Mouse (Mus musculus) 3T3-L1 (cell line): ENCODE measurements around the gene Pip4p1.
"Not testable (repeated sequence)": the region's sequence is repeated elsewhere in the genome, so short reads cannot be mapped to it uniquely, and the experiment has no call there.

ENCODE experiments used
- DNase-seq: peaks from one replicate; pipeline ENCODE4 v3.0.0-alpha.2; 2015; ENCODE audit warnings: low read depth, low spot score

Gene Pip4p1

DNA sequence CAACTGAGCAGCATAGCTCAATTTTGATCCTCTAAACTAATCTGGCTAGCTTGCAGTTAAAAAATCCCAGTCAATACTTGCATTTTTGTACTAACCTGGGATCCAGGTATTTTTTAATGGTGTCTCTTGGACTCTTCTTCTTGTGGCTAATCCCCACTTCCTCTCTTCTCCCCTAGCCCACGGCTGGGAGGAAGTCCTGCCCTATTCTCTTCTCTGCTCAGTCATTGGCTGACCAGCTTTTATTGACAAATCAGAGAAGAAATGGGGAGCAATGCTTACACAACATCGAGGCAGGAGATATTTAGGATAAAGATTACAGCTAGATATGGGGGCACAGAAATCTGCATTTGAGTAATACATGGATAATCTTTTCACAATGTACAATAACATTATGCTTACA lies 8.3 kb upstream of the Pip4p1 start:
- peak; percentile 71 for DNase-seq

DNA sequence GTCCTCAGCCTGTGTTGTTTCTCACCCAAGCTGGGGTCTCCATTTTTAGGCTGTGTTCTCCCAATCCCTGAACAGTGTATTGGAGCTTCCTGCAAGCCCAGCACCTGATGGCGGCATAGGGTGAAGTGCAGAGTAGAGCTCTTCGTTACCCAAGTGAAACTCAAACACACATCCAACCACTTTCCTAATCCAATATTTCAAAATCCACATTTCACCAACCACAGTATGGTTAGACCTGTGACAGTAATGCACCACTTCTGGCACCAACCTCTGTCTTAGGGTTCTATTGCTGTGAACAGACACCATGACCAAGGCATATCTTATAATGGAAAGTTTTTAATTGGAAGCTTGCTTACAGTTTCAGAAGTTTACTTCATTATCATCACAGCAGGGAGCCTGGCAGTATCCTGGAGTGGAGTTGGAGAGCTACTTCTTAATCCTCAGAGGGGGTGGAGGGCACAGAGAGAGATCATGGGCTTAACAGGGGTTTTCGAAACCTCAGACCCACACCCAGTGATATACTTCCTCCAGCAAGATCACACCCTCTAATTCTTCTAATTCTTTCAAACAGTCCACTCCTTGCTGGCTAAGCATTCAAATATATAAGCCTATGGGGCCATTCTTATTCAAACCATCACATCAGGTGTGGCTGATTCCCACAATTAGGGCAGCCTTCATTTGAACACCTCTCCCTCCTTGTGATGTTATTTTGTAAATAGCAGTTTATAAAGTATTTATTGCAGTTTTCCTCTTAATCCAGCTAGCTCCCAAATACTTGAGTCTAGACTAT lies 7.7 kb upstream of the Pip4p1 start:
- DNase-seq = no peak

DNA sequence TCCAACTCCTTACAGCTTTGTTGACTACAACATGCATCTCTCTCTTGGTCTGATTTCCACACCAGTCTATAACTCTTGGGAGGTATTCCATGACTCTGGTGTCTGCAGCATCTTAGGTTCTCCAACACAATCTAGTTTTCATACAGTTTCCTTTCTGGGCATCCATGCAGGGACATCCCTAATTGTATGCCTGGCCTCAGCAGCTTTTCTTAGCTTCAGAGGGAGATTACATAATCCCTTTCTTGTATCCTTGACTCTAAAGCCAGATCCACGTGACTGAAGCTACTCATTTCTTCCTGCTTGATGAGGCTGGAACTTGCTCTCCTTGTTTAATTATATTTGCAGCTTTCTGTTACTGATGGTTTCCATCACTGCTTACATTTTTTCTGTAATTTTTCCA lies 6.0 kb upstream of the Pip4p1 start:
- DNase-seq = no peak

DNA sequence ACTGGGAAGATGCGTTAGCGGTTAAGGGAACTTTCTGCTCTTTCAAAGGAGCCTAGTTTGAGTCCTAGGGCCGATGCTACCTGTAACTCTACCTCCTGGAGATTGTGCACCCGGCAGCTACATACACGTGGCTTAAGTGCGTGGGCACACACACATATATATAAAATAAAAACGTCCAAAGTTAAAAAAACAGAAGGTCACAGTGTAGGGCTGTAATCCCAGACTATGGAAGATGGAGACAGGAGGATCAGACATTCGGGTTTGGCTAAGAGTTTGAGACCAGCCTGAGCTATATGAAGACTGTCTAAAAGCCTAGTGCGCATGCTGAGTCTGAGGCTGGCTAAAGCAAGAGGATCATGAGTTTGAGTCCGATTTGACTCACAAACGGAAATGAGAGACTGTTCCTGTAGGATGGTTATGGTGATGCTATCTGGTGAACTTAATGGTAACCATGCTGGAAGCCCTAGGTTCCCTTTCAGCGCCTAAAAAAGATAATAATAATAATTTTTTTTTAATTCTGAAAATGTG lies 901 bp upstream of the Pip4p1 start:
- peak; percentile 63 for DNase-seq

DNA sequence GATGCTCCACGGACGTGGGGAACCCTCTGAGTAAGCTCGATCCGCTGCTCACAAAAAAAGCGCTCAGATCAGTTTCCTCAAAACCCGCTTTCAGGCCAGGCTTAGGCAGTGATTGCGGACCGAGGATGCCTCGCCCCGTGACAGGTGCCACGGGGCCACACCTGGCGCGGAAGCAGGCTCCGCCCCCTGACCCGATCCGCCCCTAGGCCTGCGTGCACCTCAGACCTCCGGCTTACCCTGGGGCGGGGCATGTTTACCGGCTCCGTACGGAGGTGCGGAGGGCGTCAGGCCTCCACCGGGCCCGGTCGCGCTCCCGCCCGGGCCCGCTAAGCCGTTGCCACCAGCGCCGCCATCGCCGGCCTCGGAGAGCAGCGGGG lies 291 bp downstream of the Pip4p1 start:
- peak; percentile 27 for DNase-seq

DNA sequence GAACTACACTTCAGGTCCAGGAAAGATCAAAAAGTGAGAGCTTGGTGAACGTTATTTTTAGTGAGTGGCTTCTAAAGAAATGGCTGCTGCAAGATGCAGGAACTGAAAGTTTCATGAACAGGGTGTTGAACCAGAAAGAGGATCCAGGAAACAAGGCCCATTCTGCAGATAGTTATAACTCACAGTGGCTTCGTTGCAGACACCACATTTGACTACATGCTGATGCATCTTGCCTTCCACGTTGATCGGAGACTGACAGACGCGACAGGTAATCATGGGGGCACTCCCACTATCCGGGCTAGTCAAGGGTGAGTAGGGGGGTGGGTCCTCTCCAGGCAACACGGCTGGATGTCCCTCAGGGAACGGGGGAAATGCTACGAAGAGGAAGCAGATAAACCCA lies 705 bp downstream of the Pip4p1 start:
- no peak for DNase-seq

DNA sequence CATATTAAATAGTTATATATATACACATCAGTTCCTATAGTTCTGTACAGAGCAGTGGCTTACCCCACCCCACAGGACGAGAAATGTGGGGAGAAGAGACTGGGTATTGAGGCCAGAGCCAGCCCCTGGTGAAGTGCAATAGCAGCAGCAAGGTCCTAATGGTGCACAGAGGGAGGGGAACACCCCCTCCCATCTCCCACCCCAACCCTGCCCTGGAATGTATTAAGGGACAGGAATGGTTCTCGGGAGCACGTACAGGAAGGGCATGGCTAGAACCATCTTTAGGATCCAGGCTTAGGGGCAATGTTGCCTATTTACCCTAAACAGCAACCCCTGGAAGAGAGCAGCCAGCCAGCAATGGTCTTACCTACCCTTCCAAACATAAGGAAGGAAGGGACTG lies 3.3 kb downstream of the Pip4p1 start:
- DNase-seq = no peak

DNA sequence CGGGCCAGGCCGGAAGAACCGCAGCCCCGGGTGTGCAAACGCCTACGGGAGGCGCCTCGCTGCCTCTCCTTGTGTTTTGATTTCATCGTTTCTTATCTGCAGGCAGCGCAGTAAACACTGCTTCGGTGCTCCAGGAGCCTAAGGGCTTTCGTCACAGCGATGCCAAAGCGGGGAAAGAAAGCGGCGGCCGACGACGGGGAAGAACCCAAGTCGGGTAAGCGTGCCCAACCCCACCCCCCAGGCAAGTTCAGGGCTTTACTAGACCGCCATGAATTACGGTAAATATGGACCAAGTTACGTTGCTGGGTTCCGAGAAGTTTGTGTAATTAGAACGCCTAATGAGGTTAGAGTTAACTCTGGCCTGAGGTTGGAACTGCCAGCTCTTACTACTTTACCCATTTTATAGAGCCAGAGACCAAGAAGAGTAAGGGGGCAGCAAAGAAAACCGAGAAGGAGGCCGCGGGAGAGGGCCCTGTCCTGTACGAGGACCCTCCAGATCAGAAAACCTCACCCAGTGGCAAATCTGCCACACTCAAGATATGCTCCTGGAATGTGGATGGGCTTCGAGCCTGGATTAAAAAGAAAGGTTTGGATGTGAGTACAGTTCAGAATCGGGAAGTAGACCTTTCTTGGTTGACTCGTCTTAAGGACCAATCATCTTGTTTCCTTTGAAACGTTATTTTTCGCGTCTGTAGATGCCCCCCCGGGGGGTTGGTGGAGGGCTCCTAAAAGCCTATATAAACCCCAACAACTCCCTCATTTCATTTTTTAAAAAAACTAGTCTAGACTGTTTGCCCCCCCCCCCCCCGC lies 5.3 kb downstream of the Pip4p1 start:
- DNase-seq = peak; percentile 38

DNA sequence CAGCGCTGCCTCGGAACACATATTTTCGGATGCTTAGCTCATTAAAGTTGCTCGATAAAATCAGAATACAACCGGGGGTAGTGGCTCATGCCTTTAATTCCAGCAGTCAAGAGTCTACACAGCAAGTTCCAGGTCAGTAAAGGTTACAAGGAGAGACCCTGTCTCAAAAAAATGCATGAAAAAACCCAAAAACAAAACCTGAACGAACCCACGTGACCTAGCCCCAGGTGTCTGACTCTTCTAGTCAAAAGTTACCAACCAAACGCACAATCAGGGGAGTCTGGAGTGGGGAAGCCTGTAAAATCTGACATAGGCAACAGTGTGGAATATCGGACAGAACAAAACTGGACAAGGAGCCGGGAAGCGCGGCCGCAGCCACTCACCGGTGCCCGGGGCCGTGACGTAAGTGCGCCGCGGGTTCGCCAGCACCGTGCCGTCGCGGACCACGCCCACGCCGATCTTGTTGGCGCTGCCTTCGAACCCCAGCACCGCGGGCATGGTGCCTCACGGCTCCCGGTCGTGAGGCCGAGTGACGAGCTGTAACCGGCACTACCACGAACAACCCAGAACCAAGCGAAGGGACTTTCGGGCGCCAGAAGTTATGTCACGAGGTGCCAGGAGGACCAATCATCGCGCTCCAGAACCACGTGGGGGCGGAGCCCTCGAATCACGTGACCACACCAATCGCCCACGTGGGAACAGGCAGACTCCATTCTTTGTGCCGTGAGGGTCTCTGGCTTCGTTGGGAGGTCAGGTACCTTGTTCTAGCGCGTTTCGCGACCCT lies 6.2 kb downstream of the Pip4p1 start, which contains the start of the genes Osgep and Apex1:
Osgep (minus strand) TSS at position 613 of the 784 bp plus-strand sequence.
Apex1 (plus strand) TSS at position 688 of the 784 bp plus-strand sequence.
- DNase-seq = peak; percentile 98

DNA sequence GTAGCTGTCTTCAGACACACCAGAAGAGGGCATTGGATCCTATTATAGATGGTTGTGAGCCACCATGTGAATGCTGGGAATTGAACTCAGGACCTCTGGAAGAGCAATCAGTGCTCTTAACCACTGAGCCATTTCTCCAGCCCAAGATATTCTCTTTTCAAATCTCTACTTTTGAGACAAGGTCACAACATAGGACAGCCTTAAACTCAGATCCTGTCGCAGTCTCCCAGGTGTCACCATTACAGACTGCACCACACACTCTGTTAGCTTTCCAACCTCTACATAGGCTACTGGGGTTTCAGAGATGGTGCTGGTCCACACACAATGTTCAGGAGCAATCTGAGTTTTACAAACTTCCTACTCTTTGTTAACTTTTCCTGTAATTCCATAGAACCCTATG lies 7.2 kb downstream of the Pip4p1 start:
- peak; percentile 39 for DNase-seq

DNA sequence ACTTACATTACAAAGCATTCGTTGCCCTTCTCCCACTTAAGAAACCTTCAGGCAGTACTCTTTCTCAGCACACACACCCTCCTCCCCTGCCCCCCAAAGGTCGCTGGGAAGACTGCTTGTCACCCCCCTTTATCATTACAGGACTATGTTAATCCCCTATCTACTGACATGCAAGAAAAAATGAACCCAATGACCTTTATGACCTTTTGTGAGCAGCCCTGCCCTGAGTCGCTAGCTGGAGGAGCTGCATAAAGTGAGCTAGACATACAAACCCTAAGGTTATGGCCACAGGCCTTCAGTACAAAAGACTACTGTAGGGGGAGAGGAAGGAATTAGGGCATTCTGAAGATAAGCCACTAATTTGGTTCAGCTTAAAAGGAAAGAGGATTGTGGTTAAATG lies 19.3 kb downstream of the Pip4p1 start:
- no peak for DNase-seq

DNA sequence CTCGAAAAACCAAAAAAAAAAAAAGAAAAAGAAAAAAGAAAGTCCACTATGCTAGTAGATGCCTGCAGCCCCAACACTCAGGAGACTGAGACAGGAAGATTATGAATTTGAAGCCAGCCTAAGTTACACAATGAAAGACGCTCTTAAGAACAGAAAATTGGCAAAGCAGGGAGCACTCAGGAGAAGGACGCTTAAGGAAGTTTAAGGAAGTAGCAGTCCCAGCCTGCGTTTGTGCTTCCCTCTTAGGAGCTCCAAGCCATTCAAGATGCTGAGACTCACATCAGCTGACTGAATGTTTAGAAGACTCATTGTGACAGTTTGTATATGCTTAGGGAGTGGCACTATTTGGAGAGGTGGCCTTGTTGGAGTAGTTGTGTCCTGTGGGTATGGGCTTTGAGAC lies 22.5 kb downstream of the Pip4p1 start:
- no peak for DNase-seq

DNA sequence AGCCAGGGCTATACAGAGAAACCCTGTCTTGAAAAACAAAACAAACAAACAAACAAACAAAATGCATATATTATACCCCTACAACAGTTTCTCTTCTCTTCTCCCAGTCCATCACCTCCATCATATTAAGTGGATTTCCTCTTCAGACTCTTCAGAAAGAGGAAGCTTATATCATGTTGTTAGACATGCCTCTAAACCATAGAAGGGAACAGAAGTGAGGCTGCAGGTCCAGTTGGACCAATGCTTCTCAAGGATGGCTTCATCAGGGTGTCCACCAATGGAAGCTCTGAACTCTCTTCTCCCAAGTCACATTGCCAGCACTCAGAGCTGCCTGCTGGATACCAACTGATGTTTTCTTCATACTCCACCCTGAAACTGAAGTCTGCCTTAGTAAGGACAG lies 25.3 kb downstream of the Pip4p1 start:
- not testable (repeated sequence) for DNase-seq

DNA sequence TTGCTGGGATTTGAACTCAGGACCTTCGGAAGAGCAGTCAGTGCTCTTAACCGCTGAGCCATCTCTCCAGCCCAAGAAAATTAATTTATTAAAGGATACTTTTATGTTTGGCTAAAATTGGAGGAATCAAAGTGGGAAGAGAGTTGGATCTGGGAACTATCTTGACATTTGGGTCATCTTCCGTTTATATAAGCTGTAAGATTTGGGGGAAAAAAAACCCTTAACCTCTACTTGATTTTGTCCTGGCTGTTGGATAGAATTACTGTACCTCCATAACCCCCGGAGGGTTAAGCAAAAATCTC lies 25.9 kb downstream of the Pip4p1 start:
- DNase-seq = no peak

DNA sequence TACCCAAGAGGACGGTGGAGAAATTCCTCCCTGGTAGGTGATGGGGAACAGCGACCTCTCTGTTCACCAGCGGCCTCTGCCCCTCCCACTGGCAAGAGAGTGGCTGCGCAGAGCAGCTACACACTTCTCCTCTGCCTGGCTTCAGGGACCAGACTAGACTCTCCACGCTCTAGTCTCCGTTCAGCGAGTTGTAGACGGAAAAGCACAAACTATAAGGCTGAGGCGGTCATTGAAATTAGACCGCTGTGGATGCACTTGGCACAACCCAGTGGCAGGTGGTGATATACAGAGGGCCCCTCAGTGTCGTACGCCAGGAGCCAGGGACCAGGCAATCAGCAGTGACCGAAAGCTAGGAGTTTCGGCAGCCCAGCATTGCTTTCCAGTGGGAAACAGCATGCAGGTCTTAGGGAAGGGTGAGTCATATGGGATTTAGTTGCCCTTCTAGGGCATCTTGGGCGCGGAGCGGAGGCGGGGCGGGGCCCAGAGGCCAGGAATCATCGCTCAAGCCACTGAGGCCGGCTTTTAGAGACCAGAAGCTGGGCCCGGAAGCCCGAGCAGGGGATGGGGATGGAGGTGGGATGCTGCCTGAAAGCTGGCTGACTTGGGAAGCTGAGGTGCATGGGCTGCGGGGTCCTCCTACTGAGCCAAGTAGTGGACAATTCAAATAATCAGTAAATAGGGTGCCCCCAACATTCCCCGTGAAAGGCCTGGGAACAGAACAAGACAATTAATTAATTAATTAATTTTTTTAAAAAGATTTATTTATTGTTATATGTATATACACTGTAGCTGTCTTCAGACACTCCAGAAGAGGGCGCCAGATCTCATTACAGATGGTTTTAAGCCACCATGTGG lies 26.5 kb downstream of the Pip4p1 start:
- DNase-seq = no peak

DNA sequence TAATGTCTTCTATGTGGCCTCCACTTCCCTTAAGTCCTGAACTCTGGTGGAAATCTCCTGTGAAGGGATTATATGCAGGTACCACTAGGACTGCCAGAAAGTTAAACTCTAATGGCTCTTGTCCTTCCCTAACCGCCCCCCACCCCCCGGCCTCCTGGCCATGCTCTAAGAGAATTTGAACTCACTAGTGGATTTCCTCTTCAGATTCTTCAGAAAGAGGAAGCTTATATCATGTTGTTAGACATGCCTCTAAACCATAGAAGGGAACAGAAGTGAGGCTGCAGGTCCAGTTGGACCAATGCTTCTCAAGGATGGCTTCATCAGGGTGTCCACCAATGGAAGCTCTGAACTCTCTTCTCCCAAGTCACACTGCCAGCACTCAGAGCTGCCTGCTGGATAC lies 32.7 kb downstream of the Pip4p1 start:
- not testable (repeated sequence) for DNase-seq

DNA sequence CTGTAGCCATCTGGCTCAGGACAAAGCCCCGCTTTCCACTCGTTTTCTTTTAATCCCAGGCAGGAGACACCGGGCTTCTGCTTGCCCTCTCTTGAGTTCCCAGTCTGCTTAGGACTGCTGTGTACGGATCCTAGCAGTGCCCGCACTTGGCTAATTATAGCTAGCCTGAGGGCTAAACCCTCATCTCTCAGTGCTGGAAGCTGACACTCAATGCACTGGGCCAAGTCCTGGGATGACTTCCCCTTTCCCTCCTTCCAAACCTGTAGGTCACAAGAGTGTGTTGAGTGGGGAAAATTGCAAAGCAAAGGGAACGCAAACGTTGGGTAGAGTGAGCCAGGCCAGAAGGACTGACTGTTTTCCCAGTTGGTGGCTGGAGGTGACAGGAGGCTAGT lies 33.3 kb downstream of the Pip4p1 start, which contains the start of gene Klhl33:
Klhl33 (minus strand) TSS at position 134 of the 392 bp plus-strand sequence.
- peak; percentile 44 for DNase-seq

DNA sequence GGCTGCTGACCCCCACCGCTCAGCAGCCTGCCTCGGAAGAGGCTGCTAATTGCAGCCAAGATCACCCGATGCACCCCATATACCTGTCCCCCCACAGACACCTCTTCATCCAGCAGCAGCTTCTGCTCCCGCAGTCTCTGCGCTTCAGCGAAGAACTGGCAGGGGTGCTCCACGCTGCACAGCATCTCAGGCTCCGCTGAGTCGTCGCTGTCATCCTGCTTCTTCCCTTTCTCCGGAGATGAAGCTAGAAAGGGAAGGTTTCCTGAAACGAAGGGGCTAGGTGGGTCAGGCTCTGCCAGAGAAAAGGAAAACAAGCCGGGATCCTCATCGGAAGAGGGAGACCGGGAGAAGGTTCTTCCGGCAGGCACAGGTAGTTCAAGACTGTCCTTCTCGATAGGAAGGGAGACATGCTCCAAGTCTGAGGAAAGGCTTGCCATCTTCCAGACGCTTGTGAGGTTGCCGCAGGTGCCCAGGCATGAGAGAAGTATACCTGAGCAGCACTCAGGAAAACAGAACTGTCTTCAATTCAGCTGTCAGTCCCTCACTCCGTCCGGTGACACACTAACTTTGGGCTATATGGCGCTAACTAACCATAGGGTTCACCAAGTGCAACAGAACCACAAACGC lies 33.8 kb downstream of the Pip4p1 start:
- peak; percentile 24 for DNase-seq

DNA sequence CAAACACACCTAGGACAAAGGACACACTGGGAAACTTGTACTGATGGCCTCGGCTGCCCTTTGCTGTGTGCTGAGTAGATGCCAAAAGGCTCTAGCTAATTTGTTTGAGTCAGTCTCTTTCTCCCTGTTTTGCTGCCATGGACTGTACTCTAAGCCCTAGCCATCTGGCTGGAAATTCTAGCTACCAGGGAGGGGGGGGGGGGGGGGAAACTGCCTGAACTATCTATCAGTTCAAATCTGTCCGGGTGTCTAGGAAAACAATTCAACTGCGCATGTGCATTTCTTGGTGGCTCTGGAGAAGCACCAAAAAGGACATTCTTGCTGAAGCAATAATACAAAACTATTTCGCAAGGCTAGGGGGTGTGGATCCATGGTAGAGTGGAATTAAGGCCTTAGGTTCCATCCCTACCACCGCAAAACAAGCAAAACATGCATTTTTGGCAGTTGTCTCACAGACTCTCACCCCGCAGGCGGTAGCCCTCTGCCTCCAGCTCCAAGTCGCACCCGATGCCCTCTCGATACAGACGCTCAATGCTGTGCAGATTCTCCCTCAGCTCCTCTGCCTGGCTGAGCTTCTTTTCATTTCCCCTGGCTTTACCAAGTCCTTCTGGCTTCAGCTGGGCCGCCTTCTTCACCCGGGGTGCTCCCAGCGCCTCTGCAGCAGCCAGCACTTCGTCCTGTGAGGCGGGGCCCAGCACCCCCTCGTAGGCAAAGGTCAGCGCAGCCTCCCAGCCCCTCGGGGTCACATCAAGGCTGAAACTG lies 34.5 kb downstream of the Pip4p1 start:
- peak; percentile 98 for DNase-seq

DNA sequence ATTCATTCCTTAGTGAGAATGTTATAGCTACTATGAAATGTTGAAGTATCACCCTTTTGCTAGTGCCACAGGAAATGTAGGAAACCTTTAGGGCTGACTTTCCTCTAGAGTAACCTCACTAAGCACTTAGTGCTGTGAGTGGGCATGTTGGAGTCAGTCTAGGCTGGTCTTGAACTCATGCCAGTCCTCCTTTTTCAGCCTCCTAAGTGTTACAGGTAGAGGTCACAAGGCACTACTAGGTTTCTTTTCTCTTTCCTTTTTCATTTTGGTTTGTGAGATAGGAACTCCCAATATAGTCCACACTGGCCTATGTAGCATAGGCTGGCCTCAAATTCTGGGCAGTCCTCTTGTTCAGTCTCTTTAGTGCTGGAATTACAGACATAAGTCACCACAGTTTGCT lies 35.2 kb downstream of the Pip4p1 start:
- no peak for DNase-seq
